Mouse (Mus musculus): Measurements from ENCODE around the gene Fam216b. TPM values are rescaled to one million over a fixed set of nuclear protein-coding genes. Genes with fewer than 3 reads are reported as not detected.

Gene Fam216b
- polyA plus RNA-seq, 1 experiment from 2014 or later, result 6.6 TPM

DNA sequence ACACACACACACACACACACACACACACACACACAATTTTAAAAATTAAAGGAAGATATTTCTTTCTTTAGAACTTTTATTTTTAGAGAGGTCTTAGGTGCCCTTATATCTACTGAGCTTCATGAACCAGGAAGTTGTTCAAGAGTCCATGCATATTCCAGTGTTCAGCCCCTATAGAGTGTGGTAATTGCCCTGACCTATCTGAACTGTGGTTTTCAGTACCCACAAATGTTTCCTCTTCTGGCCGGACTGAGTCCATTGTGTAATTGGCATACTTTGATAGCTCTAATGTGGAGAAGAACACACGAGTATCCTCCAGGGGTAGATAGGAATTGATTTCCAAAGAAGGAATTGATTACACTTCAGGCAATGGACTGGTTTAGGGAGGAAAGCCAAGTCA, 11.3 kb downstream of the Fam216b start:
- no peak for DNase-seq (ENCODE audit: low spot score)
- no peak for ATAC-seq
- Histone ChIP-seq H3K27ac (ENCODE audit: low read length) (no peak overlapping the region), H3K9me3 (ENCODE audit: low read length) (no peaks in the 10 kb centered on the region), H3K4me1 (ENCODE audit: insufficient read depth, low read depth, low read length) (no peaks in the 10 kb centered on the region), H3K36me3 (ENCODE audit: insufficient read depth, low read length) (no peaks in the 10 kb centered on the region), H3K27me3 (replicated peaks; ENCODE audit: insufficient read depth, low read length) (no peaks in the 10 kb centered on the region), H3K9ac (replicated peaks; ENCODE audit: low read depth) (no peak overlapping the region), H3K4me3 (ENCODE audit: low read depth, low read length) (no peak overlapping the region), H3K4me2 (replicated peaks; ENCODE audit: low read depth, low read length) (no peak overlapping the region)
- WGBS, result 57% methylated on average over 2 of the region's 2 CpGs
- TF ChIP-seq EP300 (IDR thresholded peaks at IDR 0.05) (no peak), CTCF (IDR thresholded peaks at IDR 0.05) (no peak)

DNA sequence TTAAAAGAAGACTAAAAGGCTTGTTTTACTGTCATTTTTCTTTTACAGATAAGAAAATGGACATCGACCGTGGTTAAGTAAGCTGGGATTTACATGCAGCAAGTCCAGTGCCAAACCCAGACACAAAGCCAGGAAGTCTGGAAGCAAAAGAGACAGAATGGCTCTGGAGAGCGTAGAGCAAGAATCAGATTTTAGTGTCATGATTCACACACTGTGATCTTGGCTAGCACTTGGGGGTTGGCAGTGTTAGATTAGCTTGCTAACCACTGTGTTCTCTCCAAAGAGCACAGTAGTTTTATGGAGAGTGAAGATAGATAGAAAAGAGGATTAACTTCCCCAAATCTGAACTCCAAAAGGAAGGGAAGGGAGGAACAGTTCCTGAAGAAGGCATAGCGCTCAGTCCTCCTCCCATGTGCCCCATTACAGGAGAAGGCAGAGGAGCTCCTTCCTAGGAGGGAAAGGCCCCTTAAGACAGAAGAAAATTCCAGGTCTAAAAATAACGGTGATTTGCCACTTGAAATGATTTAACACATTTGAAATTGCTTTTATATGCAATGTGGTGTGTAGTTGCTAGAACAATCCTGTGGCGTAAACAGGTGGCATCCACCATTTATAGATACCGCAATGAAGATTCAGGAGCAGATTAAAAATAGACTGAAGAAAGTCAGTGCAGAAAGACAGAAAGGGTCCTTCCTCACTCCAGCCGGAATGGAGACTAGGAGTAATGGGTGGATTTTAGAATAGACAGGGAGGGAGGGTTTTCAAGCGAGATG, 22.7 kb downstream of the Fam216b start:
- no peak overlapping the region for H3K9ac ChIP-seq (replicated peaks; ENCODE audit: low read depth)
- H3K27me3 ChIP-seq (replicated peaks; ENCODE audit: insufficient read depth, low read length), result no peaks in the 10 kb centered on the region
- no peak overlapping the region for H3K27ac ChIP-seq (ENCODE audit: low read length)
- H3K36me3 ChIP-seq (ENCODE audit: insufficient read depth, low read length), result no peaks in the 10 kb centered on the region
- 74% methylated on average over 9 of the region's 9 CpGs for WGBS
- TF ChIP-seq EP300 (IDR thresholded peaks at IDR 0.05), result no peak
- TF ChIP-seq CTCF (IDR thresholded peaks at IDR 0.05), result no peak
- no peak overlapping the region for H3K4me3 ChIP-seq (ENCODE audit: low read depth, low read length)
- no peak overlapping the region for H3K4me2 ChIP-seq (replicated peaks; ENCODE audit: low read depth, low read length)
- no peak for DNase-seq (ENCODE audit: low spot score)
- ATAC-seq, result no peak
- H3K4me1 ChIP-seq (ENCODE audit: insufficient read depth, low read depth, low read length), result no peaks in the 10 kb centered on the region
- H3K9me3 ChIP-seq (ENCODE audit: low read length), result no peaks in the 10 kb centered on the region

DNA sequence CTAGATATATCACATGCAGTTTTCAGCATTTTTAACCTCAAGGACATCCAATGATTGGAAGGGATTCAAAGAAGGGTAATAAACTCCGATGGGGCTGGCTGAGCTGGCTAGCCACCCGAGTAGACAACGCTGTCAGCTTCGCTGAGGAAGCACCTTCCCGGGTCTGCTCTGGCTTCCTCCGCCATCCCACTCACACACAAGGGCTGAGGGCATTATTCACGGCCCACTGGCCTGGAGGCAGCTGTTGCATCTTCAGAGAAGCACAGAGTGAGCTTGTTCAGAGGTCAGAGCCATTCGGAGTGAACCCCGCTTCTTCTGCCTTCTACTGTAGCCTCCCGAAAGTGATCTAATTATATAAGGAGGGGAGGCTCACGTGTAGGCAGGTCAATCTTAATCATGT, 26.3 kb downstream of the Fam216b start:
- Histone ChIP-seq H3K4me1 (ENCODE audit: insufficient read depth, low read depth, low read length) (no peaks in the 10 kb centered on the region), H3K4me3 (ENCODE audit: low read depth, low read length) (no peak overlapping the region), H3K27ac (ENCODE audit: low read length) (no peak overlapping the region), H3K9me3 (ENCODE audit: low read length) (no peaks in the 10 kb centered on the region), H3K36me3 (ENCODE audit: insufficient read depth, low read length) (no peaks in the 10 kb centered on the region), H3K27me3 (replicated peaks; ENCODE audit: insufficient read depth, low read length) (no peaks in the 10 kb centered on the region), H3K9ac (replicated peaks; ENCODE audit: low read depth) (no peak overlapping the region), H3K4me2 (replicated peaks; ENCODE audit: low read depth, low read length) (no peak overlapping the region)
- no peak for TF ChIP-seq CTCF (IDR thresholded peaks at IDR 0.05)
- no peak for TF ChIP-seq EP300 (IDR thresholded peaks at IDR 0.05)
- ATAC-seq (no peak), DNase-seq (ENCODE audit: low spot score) (no peak)
- WGBS, result 86% methylated on average over 11 of the region's 11 CpGs

DNA sequence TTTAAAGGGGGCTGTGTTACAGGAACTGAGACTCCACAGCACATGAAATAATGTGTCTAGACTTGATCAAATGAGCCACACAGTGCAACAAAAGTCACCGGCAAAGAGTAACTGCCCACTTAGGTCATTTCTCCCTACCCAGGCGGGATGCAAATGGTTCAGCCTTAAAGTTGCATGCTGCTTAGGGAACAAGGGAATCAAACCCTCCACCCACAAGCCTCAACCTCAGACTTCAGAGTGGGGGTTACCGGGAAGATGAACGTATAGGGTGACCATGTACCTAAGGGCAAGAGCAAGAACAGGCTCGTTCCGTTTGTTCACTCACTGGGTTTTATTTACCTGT, 28.2 kb downstream of the Fam216b start:
- Histone ChIP-seq H3K4me2 (replicated peaks; ENCODE audit: low read depth, low read length) (no peak overlapping the region), H3K27ac (ENCODE audit: low read length) (no peak overlapping the region), H3K36me3 (ENCODE audit: insufficient read depth, low read length) (no peaks in the 10 kb centered on the region), H3K4me3 (ENCODE audit: low read depth, low read length) (no peak overlapping the region), H3K27me3 (replicated peaks; ENCODE audit: insufficient read depth, low read length) (no peaks in the 10 kb centered on the region), H3K9ac (replicated peaks; ENCODE audit: low read depth) (no peak overlapping the region), H3K4me1 (ENCODE audit: insufficient read depth, low read depth, low read length) (no peaks in the 10 kb centered on the region), H3K9me3 (ENCODE audit: low read length) (no peaks in the 10 kb centered on the region)
- DNase-seq (ENCODE audit: low spot score) (no peak), ATAC-seq (no peak)
- 72% methylated on average over 6 of the region's 6 CpGs for WGBS
- TF ChIP-seq EP300 (IDR thresholded peaks at IDR 0.05) (no peak), CTCF (IDR thresholded peaks at IDR 0.05) (no peak)

DNA sequence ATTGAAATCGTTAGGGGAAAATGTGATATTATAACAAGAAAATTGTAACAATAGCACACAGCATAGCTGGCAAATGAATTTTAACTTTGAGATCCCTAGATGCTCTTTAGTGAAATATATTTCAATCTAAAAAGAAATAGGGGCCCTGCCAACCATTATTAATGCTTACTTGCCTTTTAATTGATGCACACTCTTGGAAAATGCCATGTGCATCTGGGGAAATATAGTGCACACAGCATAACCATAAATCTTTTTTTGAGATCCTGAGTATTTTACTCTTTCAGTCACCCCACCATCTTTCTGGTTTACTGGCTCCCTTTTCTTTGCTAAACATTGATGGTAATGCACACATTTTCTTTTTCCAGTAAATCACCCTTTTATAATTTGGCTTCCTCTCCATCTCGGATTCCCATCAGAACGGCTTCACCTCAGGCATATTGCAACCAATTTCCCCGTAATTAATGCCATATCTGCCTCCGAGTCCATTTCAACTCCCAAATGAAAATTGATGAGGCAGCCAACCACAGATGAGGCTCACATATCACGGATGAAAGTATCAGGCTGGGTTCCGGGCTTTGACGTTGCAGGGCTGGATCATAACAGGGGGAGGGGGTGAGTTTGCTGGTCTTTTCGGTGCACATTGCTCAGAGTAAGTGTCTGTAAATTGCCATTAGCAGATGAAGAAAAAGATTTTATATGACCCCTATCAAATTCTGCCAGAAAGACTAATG, 28.8 kb downstream of the Fam216b start:
- Histone ChIP-seq H3K9ac (replicated peaks; ENCODE audit: low read depth) (no peak overlapping the region), H3K9me3 (ENCODE audit: low read length) (no peaks in the 10 kb centered on the region), H3K27ac (ENCODE audit: low read length) (no peak overlapping the region), H3K27me3 (replicated peaks; ENCODE audit: insufficient read depth, low read length) (no peaks in the 10 kb centered on the region), H3K36me3 (ENCODE audit: insufficient read depth, low read length) (no peaks in the 10 kb centered on the region), H3K4me1 (ENCODE audit: insufficient read depth, low read depth, low read length) (no peaks in the 10 kb centered on the region), H3K4me2 (replicated peaks; ENCODE audit: low read depth, low read length) (no peak overlapping the region), H3K4me3 (ENCODE audit: low read depth, low read length) (no peak overlapping the region)
- no peak for DNase-seq (ENCODE audit: low spot score)
- no peak for TF ChIP-seq CTCF (IDR thresholded peaks at IDR 0.05)
- no peak for TF ChIP-seq EP300 (IDR thresholded peaks at IDR 0.05)
- ATAC-seq, result no peak
- 65% methylated on average over 9 of the region's 9 CpGs for WGBS

DNA sequence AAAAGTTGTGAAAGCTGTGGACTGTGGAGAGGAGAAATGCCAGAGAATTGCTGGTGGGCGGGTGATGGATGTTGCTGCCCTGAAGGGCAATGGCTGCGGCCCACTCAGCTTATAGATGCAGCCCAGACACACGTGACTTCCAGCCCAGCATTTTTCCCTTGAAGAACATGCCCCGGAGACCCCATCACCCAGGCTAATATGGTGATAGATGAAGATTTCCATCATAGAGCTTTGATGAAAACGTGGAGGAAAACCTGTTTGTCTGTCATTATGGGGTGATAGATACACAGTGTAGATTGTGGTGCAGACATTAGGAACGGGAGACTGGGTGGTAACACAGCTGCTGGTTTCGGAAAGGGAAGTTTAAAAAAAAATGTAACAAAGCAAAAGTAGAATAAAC, 31.4 kb downstream of the Fam216b start:
- Histone ChIP-seq H3K4me1 (ENCODE audit: insufficient read depth, low read depth, low read length) (no peaks in the 10 kb centered on the region), H3K4me2 (replicated peaks; ENCODE audit: low read depth, low read length) (no peak overlapping the region), H3K9me3 (ENCODE audit: low read length) (no peaks in the 10 kb centered on the region), H3K36me3 (ENCODE audit: insufficient read depth, low read length) (no peaks in the 10 kb centered on the region), H3K4me3 (ENCODE audit: low read depth, low read length) (no peak overlapping the region), H3K27me3 (replicated peaks; ENCODE audit: insufficient read depth, low read length) (no peaks in the 10 kb centered on the region), H3K27ac (ENCODE audit: low read length) (no peak overlapping the region), H3K9ac (replicated peaks; ENCODE audit: low read depth) (no peak overlapping the region)
- ATAC-seq (no peak), DNase-seq (ENCODE audit: low spot score) (no peak)
- TF ChIP-seq CTCF (IDR thresholded peaks at IDR 0.05), result no peak
- TF ChIP-seq EP300 (IDR thresholded peaks at IDR 0.05), result no peak
- WGBS, result 49% methylated on average over 7 of the region's 7 CpGs
